Mouse (Mus musculus): ENCODE measurements around the gene Anapc2. TPM values are rescaled to one million over a fixed set of nuclear protein-coding genes. Genes with fewer than 3 reads are reported as not detected.

Anapc2 gene
- polyA plus RNA-seq, 1 experiment from 2014 or later: 131 TPM

DNA sequence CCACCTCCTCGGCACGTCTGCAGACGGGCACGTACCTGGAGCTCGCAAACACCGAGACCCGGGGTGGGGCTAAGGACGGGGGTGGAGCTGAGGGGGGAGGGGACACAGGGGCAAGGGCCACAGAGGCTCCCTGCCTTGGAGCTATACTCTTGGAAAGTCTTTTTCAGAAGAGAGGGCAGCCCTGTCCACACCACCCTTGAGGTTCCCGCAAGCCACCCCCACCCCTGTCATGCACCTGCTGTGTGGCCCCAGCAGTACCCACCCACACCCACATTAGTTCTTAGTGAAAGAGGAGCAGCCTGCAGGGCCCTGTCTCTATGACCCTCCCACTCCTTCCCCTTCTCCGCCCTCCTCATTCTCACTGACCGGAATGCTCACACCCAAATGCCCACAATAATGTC lies 39.2 kb downstream of the Anapc2 start:
- Histone ChIP-seq H3K9me3 (no peaks in the 10 kb centered on the region), H3K27me3 (peaks cover 99% of the 10 kb centered on the region), H3K4me2 (no peak overlapping the region), H3K4me3 (no peak overlapping the region), H3K36me3 (peaks cover 48% of the 10 kb centered on the region), H3K4me1 (replicated peaks) (0 out of 2 replicates have a peak, but pooled peaks cover under 1% of the 10 kb centered on the region), H3K9ac (no peak overlapping the region), H3K27ac (replicated peaks) (no peak overlapping the region)
- ATAC-seq (ENCODE audit: low read depth): no peak
- WGBS: 2% methylated on average over 11 of the region's 11 CpGs

DNA sequence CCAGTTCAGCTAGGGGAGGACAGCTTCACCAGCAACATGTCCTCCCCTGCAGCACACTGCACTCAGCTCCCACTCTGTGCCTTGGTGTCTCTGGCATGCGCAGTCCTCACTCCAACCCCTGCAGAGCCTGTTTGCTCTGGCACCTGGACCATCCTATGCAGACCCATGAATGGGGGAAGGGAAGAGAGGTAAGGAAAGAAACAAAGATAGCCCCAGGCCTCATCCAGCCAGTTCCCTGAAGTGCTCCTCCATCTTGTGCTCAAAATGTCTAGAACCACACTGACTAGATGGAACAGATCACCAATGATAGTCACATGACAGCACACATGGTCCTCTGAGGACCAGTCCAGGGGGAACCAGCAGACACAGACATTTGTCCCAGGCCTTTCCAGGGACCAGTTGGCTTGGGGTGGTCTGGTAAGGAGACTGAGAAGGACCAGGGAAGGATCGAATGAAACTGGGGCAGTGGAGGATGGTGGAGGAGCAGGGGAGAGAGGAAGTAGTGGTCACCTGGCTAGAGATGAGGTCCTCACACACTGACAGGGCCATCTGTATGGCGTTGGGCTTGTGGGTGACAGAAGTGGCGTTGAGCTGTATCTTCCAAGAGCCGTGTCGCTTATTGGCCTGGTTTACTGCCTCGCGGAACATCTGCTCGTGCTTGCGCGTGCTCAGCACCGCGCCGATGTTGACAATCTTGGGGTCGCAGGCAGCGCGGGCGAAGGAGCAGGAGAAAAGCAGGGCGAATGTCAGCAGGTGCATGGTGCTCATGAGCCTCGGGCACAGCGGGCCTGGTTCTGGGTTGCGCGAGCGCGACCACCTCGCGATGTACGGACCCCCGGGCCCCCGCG lies 46.1 kb downstream of the Anapc2 start:
- Histone ChIP-seq H3K27ac (replicated peaks) (peak overlapping the region; percentile 86), H3K36me3 (peaks cover 4% of the 10 kb centered on the region; the same call in 1 of the 2 replicates), H3K4me1 (replicated peaks) (peaks cover 28% of the 10 kb centered on the region), H3K4me2 (peak overlapping the region; percentile 69), H3K9me3 (no peaks in the 10 kb centered on the region), H3K27me3 (peaks cover 93% of the 10 kb centered on the region), H3K4me3 (peak overlapping the region; percentile 60), H3K9ac (peak overlapping the region; percentile 77)
- ATAC-seq (ENCODE audit: low read depth): peak; percentile 81
- 4% methylated on average over 31 of the region's 31 CpGs for WGBS

DNA sequence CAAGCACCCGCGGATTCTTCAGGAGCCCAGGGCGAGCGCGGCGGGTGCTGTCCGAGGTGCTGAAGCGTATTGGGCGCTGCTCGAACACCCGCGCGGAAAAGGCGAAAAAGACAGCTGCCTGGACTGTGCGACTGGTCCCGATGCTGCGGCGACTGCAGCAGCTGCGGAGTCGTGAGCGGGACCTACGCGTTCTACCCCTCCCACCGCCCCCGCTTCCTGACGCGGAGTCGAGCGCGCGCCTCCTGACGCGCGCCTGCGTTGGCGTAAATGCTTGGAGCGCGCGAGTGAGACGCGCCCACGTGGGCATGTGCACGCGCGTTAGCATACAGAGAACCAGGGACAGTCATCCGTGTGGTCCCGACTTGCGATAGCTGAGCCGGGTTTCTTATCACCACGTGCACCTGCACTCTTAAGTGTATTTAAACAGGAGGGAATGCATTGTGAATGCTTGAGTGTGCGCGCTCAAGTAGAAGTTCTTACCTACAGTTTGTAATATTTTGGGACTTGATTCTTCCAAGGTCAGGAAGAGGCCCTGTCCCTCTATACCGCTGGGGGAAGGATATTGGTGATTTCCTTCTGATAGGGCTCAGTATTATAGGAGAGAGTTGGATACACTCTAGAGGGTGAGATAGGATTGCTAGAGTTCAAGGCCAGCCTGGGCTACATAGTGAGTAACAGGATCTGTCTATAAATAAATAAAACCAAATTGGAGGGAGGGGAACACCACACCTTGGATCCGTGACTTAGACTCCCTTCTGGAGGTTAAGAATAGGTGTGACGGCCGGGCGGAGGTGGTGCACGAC lies 46.9 kb downstream of the Anapc2 start, which contains the start of gene Grin1:
Gene Grin1 (minus strand): TSS at position 217 of the 803 bp plus-strand sequence.
- WGBS: 10% methylated on average over 58 of the region's 58 CpGs
- Histone ChIP-seq H3K4me3 (peak within 1 kb of the TSS; percentile 60), H3K27ac (replicated peaks) (peak within 1 kb of the TSS; percentile 86), H3K9ac (peak within 1 kb of the TSS; percentile 77), H3K9me3 (no peaks in the 10 kb centered on the region), H3K36me3 (0 out of 2 replicates have a peak, but pooled peaks cover 3% of the 10 kb centered on the region), H3K27me3 (peaks cover 88% of the 10 kb centered on the region), H3K4me1 (replicated peaks) (peaks cover 28% of the 10 kb centered on the region), H3K4me2 (peak within 1 kb of the TSS; percentile 69)
- peak; percentile 86 for ATAC-seq (ENCODE audit: low read depth)

DNA sequence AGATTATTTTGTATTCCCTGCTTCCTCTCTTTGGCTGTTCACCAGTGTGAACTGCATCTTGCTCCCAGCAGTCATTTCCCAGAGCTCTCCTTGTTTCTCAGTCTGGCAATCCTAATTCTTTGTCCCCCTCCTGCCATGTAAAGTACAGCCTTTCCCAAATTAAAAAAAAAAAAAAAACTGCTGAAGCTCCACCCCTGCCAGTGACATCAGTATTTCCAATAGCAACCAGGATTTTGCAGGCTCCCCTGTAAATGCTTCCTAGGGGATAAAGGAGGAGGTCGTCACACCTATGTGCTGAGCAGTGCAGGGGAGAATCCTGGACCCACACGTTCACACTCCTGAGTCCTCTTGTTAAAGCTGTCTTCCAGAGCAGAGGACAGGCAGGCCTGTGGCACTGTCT lies 47.8 kb downstream of the Anapc2 start:
- peaks cover 28% of the 10 kb centered on the region for H3K4me1 ChIP-seq (replicated peaks)
- ATAC-seq (ENCODE audit: low read depth): no peak
- no peak overlapping the region for H3K9ac ChIP-seq
- no peaks in the 10 kb centered on the region for H3K9me3 ChIP-seq
- no peak overlapping the region for H3K4me3 ChIP-seq
- peaks cover 85% of the 10 kb centered on the region for H3K27me3 ChIP-seq
- WGBS: 48% methylated on average over 2 of the region's 2 CpGs
- H3K4me2 ChIP-seq: no peak overlapping the region
- H3K36me3 ChIP-seq: no peaks in the 10 kb centered on the region
- H3K27ac ChIP-seq (replicated peaks): no peak overlapping the region

DNA sequence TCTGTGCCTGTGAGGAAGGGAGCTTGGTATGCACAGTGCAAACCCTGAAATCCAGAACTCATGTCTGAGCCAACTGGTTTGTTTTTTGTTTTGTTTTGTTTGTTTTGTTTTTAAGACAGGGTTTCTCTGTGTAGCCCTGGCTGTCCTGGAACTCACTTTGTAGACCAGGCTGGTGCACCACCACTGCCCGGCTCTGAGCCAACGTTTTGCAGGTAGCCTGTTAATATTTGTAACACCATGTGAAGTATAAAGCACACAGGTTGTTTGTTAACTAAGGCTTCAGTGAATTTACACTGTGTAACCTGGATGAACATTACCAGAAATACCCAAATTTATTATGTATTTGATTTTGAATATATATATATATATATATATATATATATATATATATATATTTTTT lies 53.8 kb downstream of the Anapc2 start:
- no peak overlapping the region for H3K4me3 ChIP-seq
- peaks cover under 1% of the 10 kb centered on the region for H3K4me1 ChIP-seq (replicated peaks)
- H3K4me2 ChIP-seq: no peak overlapping the region
- WGBS: 74% methylated on average over 2 of the region's 2 CpGs
- H3K27ac ChIP-seq (replicated peaks): no peak overlapping the region
- no peaks in the 10 kb centered on the region for H3K9me3 ChIP-seq
- peaks cover 27% of the 10 kb centered on the region for H3K27me3 ChIP-seq
- H3K36me3 ChIP-seq: no peaks in the 10 kb centered on the region
- no peak overlapping the region for H3K9ac ChIP-seq
- no peak for ATAC-seq (ENCODE audit: low read depth)

DNA sequence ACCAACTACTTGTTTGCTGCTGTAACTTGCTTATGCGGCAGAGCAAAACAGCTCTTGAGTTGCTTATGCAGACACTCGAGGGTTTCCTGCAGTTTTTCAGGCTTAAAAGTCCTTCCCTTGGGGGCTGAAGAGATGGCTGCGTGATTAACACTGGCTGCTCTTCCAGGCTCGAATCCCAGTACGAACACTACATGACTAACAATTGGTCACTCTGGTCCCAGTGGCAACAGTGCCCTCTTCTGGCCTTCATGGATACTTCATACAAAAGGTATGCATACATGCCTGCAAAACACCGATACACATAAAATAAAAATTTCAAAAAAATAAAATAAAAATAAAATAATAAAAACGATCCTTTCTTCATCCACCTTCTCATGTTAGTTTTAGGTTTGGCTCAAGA lies 56.2 kb downstream of the Anapc2 start:
- no peaks in the 10 kb centered on the region for H3K9me3 ChIP-seq
- H3K4me2 ChIP-seq: no peak overlapping the region
- no peak overlapping the region for H3K9ac ChIP-seq
- H3K27ac ChIP-seq (replicated peaks): no peak overlapping the region
- 0 out of 2 replicates have a peak, but pooled peaks cover 10% of the 10 kb centered on the region for H3K27me3 ChIP-seq
- no peaks in the 10 kb centered on the region for H3K36me3 ChIP-seq
- ATAC-seq (ENCODE audit: low read depth): no peak
- H3K4me3 ChIP-seq: no peak overlapping the region
- H3K4me1 ChIP-seq (replicated peaks): peaks cover 14% of the 10 kb centered on the region
- 31% methylated on average over 7 of the region's 7 CpGs for WGBS

DNA sequence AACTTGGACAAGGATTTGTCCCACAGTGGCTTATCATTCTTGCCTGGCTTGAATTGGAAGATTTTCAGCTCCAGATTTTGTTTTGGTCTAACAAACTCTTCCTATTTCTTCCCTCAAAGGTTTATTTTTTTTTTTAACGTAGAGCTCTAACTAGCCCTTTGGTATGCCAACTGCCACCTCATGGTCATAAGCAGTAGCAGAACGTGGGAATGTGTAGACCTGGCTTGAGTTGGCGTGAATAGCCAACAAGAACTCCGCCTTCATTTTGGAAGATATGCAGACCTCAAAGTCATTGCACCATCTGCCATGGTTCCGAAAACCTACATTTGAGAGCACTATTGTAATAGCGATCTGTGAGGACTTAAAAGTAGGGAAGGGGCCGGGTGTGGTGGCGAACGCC lies 59.2 kb downstream of the Anapc2 start:
- WGBS: 58% methylated on average over 9 of the region's 9 CpGs
- peaks cover 32% of the 10 kb centered on the region for H3K4me1 ChIP-seq (replicated peaks)
- peaks cover 30% of the 10 kb centered on the region for H3K36me3 ChIP-seq
- H3K9ac ChIP-seq: peak overlapping the region; percentile 92
- H3K4me3 ChIP-seq: peak overlapping the region; percentile 78
- no peaks in the 10 kb centered on the region for H3K27me3 ChIP-seq
- no peak for ATAC-seq (ENCODE audit: low read depth)
- no peak overlapping the region for H3K27ac ChIP-seq (replicated peaks)
- H3K9me3 ChIP-seq: no peaks in the 10 kb centered on the region
- peak overlapping the region; percentile 77 for H3K4me2 ChIP-seq

DNA sequence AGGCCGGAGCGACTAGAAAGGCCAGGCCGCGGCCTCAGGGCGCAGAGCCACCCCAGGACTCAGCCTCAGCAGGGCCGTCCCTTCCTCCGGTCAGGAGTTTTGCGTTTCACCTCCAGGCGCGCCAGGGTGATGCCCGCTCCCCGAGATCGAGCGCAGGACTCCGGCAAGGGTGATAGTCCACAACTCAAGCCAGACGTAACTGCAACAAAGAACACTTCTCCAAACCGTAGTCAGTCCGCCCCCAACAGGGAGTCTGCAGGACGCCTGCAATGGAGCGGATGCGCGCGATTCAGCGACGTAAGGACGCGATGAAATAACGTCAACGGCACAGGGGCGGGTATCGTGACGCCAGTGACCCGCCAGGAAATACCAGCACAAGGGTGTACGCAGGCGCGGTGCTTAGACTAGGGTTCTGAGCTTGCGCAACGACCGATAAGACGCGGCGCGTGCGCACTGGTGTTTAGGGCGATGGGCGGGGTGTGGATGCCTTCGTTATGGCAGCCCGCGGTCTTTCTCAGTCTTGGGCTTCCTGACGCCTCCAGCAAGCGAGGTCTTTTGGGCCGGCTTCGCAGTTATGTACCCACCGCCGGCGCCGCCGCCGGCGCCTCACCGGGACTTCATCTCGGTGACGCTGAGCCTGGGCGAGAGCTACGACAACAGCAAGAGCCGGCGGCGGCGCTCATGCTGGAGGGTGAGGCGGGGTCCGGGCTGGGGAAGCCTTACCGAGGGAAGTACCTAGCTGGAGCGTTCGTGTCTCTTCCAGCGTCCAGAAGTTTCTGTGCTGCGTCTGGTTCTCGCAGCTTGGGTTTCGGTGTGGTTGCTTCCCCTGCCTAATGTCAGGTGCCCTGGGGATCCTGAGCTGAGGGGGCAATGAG lies 60.2 kb downstream of the Anapc2 start, which contains the start of gene Man1b1:
Gene Man1b1 (plus strand): TSS at position 53 of the 875 bp plus-strand sequence.
- Histone ChIP-seq H3K9me3 (no peaks in the 10 kb centered on the region), H3K27ac (replicated peaks) (peak within 1 kb of the TSS; percentile 92), H3K36me3 (peaks cover 40% of the 10 kb centered on the region), H3K9ac (peak within 1 kb of the TSS; percentile 92), H3K4me3 (peak within 1 kb of the TSS; percentile 78), H3K27me3 (no peaks in the 10 kb centered on the region), H3K4me2 (peak within 1 kb of the TSS; percentile 79), H3K4me1 (replicated peaks) (peaks cover 32% of the 10 kb centered on the region)
- WGBS: under 1% methylated on average over 78 of the region's 78 CpGs
- peak; percentile 99 for ATAC-seq (ENCODE audit: low read depth)

DNA sequence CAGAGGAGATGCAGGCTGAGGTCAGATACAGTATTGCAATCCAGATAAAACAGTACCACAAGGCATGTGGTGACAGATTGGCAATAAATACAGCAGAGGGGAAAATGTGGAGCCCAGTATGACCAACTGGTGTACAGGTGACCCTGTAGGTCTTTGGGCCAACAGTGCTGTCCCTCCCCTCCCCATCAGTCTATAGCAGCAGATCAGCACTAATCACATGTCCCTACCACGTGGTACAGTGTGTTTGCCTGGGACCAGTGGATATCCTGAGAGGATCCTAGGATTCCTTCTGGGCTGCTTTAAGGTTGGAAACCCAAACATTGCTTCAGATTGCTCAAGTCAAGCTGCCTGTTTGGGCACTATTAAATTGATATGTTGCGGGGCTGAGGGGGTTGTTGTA lies 61.3 kb downstream of the Anapc2 start:
- H3K4me1 ChIP-seq (replicated peaks): peaks cover 32% of the 10 kb centered on the region
- WGBS: 77% methylated on average over 2 of the region's 2 CpGs
- peak overlapping the region; percentile 88 for H3K9ac ChIP-seq
- peak overlapping the region; percentile 78 for H3K4me3 ChIP-seq
- H3K27me3 ChIP-seq: no peaks in the 10 kb centered on the region
- no peak for ATAC-seq (ENCODE audit: low read depth)
- H3K4me2 ChIP-seq: peak overlapping the region; percentile 79
- H3K9me3 ChIP-seq: no peaks in the 10 kb centered on the region
- no peak overlapping the region for H3K27ac ChIP-seq (replicated peaks)
- H3K36me3 ChIP-seq: peaks cover 51% of the 10 kb centered on the region
